Mouse (Mus musculus): Measurements from ENCODE around the gene Tbc1d30. TPM values are rescaled to one million over a fixed set of nuclear protein-coding genes. Genes with fewer than 3 reads are reported as not detected.
A peak's percentile ranks its signal among the peaks of the same experiment; 100 is the strongest.

Tbc1d30 gene
- polyA plus RNA-seq, 1 experiment from 2014 or later = 1.4 TPM

DNA sequence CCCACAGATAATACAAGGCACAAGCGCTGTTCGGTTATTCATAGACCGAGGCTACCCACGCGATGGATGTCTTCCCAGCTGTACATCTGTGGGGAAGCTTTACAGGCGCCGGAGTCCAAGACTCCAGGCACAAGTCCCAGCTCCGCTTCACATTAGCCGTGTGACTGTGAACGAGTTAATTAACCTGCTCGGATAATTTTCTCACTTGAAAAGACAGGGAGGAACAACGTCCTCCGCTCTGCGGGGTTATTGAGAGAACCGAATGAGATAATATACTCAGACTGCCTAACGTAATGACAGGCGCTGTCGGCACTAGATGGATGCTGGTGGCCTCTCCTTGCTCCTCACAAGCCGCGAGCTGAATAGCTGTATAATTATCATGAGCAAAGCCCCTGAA, 60.4 kb downstream of the Tbc1d30 start:
- Histone ChIP-seq H3K36me3 (replicated peaks; ENCODE audit: insufficient read depth, low read length) (no peaks in the 10 kb centered on the region), H3K27ac (ENCODE audit: low read depth) (no peak overlapping the region), H3K9ac (replicated peaks) (no peak overlapping the region), H3K4me2 (ENCODE audit: low read depth, low read length) (no peak overlapping the region), H3K4me3 (ENCODE audit: low read depth, low read length) (no peak overlapping the region), H3K27me3 (ENCODE audit: insufficient read depth, low read length) (no peaks in the 10 kb centered on the region), H3K4me1 (ENCODE audit: insufficient read depth) (peaks cover 4% of the 10 kb centered on the region; the same call in 1 of the 2 replicates), H3K9me3 (ENCODE audit: low read length) (no peaks in the 10 kb centered on the region)
- 79% methylated on average over 20 of the region's 20 CpGs for WGBS (ENCODE audit: insufficient replicate concordance)
- DNase-seq = no peak
- no peak for ATAC-seq
- TF ChIP-seq CTCF (IDR thresholded peaks at IDR 0.05; ENCODE audit: low read depth) (no peak), EP300 (IDR thresholded peaks at IDR 0.05; ENCODE audit: low read depth) (no peak)

- Histone ChIP-seq H3K4me3 (ENCODE audit: low read depth, low read length) (no peak overlapping the region), H3K36me3 (replicated peaks; ENCODE audit: insufficient read depth, low read length) (no peaks in the 10 kb centered on the region), H3K27ac (ENCODE audit: low read depth) (peak overlapping the region; percentile 35; the same call in 1 of the 2 replicates), H3K4me1 (ENCODE audit: insufficient read depth) (peaks cover 4% of the 10 kb centered on the region; the same call in 1 of the 2 replicates), H3K4me2 (ENCODE audit: low read depth, low read length) (no peak overlapping the region), H3K9me3 (ENCODE audit: low read length) (no peaks in the 10 kb centered on the region), H3K9ac (replicated peaks) (no peak overlapping the region), H3K27me3 (ENCODE audit: insufficient read depth, low read length) (no peaks in the 10 kb centered on the region)
- DNase-seq (no peak), ATAC-seq (peak; percentile 76)
- TF ChIP-seq CTCF (IDR thresholded peaks at IDR 0.05; ENCODE audit: low read depth) = peak; percentile 69
- TF ChIP-seq EP300 (IDR thresholded peaks at IDR 0.05; ENCODE audit: low read depth) = no peak
- 52% methylated on average over 3 of the region's 4 CpGs for WGBS (ENCODE audit: insufficient replicate concordance)
These were observed 61.0 kb downstream of the Tbc1d30 start for GRCm38 (mm10) chr10:121289970-121290681.

DNA sequence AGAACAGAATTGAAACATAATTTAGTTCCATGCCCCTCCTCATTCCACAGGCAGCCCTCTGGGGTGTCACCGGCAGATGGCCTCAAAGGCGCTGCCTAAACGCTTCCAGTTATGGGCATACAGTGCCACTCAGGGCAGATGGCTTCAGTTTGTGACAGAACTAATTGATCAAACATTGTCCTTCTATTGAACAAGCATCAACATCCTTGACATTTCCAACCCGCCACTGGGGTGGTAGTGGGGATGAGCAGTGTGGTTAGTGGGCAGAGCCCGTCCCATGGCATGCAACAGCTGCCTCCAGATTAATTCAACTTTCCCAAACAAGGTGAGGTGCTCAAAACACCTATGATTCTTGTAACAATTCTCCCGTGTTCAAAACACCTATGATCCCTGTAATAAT, 68.2 kb downstream of the Tbc1d30 start:
- H3K4me2 ChIP-seq (ENCODE audit: low read depth, low read length) = no peak overlapping the region
- H3K4me1 ChIP-seq (ENCODE audit: insufficient read depth) = no peaks in the 10 kb centered on the region
- ATAC-seq = no peak
- no peak overlapping the region for H3K4me3 ChIP-seq (ENCODE audit: low read depth, low read length)
- no peaks in the 10 kb centered on the region for H3K27me3 ChIP-seq (ENCODE audit: insufficient read depth, low read length)
- DNase-seq = no peak
- 79% methylated on average over 6 of the region's 6 CpGs for WGBS (ENCODE audit: insufficient replicate concordance)
- H3K27ac ChIP-seq (ENCODE audit: low read depth) = no peak overlapping the region
- no peaks in the 10 kb centered on the region for H3K9me3 ChIP-seq (ENCODE audit: low read length)
- TF ChIP-seq EP300 (IDR thresholded peaks at IDR 0.05; ENCODE audit: low read depth) = no peak
- no peak for TF ChIP-seq CTCF (IDR thresholded peaks at IDR 0.05; ENCODE audit: low read depth)
- H3K9ac ChIP-seq (replicated peaks) = no peak overlapping the region
- 0 out of 2 replicates have a peak, but pooled peaks cover 2% of the 10 kb centered on the region for H3K36me3 ChIP-seq (replicated peaks; ENCODE audit: insufficient read depth, low read length)

DNA sequence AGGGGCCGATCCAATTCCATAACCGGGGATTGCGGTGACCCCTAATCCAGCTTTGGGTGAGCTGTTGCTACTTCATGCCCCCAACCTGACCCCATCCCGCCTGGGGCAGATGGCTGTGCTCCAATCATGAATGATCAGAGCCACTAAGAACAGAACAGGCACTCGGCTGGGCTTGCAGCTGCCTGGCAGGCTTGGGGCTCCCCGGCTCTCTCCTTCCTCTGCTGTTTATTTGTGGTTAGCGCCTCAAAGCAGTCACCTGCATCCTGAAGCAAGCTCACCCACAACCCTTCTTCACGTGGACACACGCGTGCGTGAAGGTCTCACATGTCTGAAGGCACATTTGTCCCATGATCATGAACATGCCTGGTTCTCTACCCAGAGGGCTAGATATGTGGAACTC, 68.6 kb downstream of the Tbc1d30 start:
- no peaks in the 10 kb centered on the region for H3K9me3 ChIP-seq (ENCODE audit: low read length)
- H3K36me3 ChIP-seq (replicated peaks; ENCODE audit: insufficient read depth, low read length) = 0 out of 2 replicates have a peak, but pooled peaks cover 2% of the 10 kb centered on the region
- no peak for ATAC-seq
- TF ChIP-seq CTCF (IDR thresholded peaks at IDR 0.05; ENCODE audit: low read depth) = no peak
- TF ChIP-seq EP300 (IDR thresholded peaks at IDR 0.05; ENCODE audit: low read depth) = no peak
- no peak overlapping the region for H3K4me3 ChIP-seq (ENCODE audit: low read depth, low read length)
- H3K27me3 ChIP-seq (ENCODE audit: insufficient read depth, low read length) = no peaks in the 10 kb centered on the region
- no peak overlapping the region for H3K9ac ChIP-seq (replicated peaks)
- 58% methylated on average over 11 of the region's 11 CpGs for WGBS (ENCODE audit: insufficient replicate concordance)
- H3K4me2 ChIP-seq (ENCODE audit: low read depth, low read length) = no peak overlapping the region
- H3K27ac ChIP-seq (ENCODE audit: low read depth) = no peak overlapping the region; the same call in 1 of the 2 replicates
- no peak for DNase-seq
- H3K4me1 ChIP-seq (ENCODE audit: insufficient read depth) = no peaks in the 10 kb centered on the region

DNA sequence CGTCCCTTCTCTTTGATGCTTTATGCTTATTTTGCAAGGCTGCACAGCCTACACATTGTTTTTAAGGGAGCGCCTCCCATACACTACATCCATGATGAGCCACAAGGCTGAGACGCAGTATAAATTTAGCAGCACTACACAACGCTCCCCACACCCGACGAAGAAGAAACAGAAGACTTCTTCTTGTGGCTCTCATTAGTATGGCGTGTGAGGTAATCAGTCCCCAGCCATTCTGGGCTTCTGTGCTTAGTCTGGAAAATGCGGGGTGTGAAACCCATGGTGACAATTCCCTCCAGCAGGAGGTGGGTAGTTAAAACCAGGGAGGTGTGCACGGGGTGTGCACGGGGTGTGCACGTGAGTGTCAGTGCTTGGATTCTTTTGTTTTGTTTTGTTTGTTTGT, 70.1 kb downstream of the Tbc1d30 start:
- Histone ChIP-seq H3K27me3 (ENCODE audit: insufficient read depth, low read length) (no peaks in the 10 kb centered on the region), H3K4me2 (ENCODE audit: low read depth, low read length) (no peak overlapping the region), H3K4me1 (ENCODE audit: insufficient read depth) (no peaks in the 10 kb centered on the region), H3K9me3 (ENCODE audit: low read length) (no peaks in the 10 kb centered on the region), H3K36me3 (replicated peaks; ENCODE audit: insufficient read depth, low read length) (0 out of 2 replicates have a peak, but pooled peaks cover 2% of the 10 kb centered on the region), H3K9ac (replicated peaks) (no peak overlapping the region), H3K4me3 (ENCODE audit: low read depth, low read length) (no peak overlapping the region), H3K27ac (ENCODE audit: low read depth) (no peak overlapping the region)
- WGBS (ENCODE audit: insufficient replicate concordance) = 83% methylated on average over 11 of the region's 11 CpGs
- no peak for TF ChIP-seq EP300 (IDR thresholded peaks at IDR 0.05; ENCODE audit: low read depth)
- TF ChIP-seq CTCF (IDR thresholded peaks at IDR 0.05; ENCODE audit: low read depth) = no peak
- no peak for ATAC-seq
- no peak for DNase-seq

DNA sequence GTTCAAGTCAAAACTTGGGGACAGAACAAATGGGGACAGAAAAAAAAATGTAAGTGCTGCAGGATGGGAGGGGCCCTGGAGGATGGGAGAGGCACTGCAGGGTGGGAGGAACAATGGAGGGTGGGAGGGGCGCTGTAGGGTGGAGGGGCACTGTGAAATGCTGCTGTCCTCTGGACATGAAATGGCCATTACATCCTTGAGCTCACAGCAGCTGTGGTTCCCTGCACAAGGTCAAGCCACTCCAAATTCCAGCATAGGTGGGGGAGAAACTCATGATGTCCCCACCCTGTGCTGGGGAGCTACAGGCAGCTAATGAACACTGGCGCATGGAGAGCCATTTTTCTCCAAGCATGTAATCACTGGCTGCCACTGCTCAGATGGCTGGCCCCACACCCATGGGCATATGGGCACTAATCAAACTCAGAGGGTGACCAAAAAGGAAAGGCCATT, 74.0 kb downstream of the Tbc1d30 start:
- no peak for TF ChIP-seq CTCF (IDR thresholded peaks at IDR 0.05; ENCODE audit: low read depth)
- no peak for TF ChIP-seq EP300 (IDR thresholded peaks at IDR 0.05; ENCODE audit: low read depth)
- no peak for ATAC-seq
- Histone ChIP-seq H3K4me1 (ENCODE audit: insufficient read depth) (no peaks in the 10 kb centered on the region), H3K4me3 (ENCODE audit: low read depth, low read length) (no peak overlapping the region), H3K9ac (replicated peaks) (no peak overlapping the region), H3K4me2 (ENCODE audit: low read depth, low read length) (no peak overlapping the region), H3K36me3 (replicated peaks; ENCODE audit: insufficient read depth, low read length) (peaks cover 14% of the 10 kb centered on the region), H3K27me3 (ENCODE audit: insufficient read depth, low read length) (no peaks in the 10 kb centered on the region), H3K27ac (ENCODE audit: low read depth) (no peak overlapping the region), H3K9me3 (ENCODE audit: low read length) (0 out of 2 replicates have a peak, but pooled peaks cover 3% of the 10 kb centered on the region)
- 79% methylated on average over 2 of the region's 2 CpGs for WGBS (ENCODE audit: insufficient replicate concordance)
- no peak for DNase-seq
